Comparison of ENCODE assay signal across 10 mouse cellular contexts in genomic region chr1:132233566-132233965, GRCm38 (mm10). TPM values are rescaled to one million over a fixed set of nuclear protein-coding genes. Genes with fewer than 3 reads are reported as not detected.
DNase-seq lines count a peak whose midpoint lies in the region; ATAC-seq and TF ChIP-seq lines count a peak whose summit lies in the region.
"Had no signal": no experiment of that assay in that cellular context is flagged by ENCODE, and none has a peak within 500 bp of the region (broad histone marks: within the 10 kb centered on the region; RNA-seq: fewer than 3 reads in every experiment).

No protein-coding gene starts in this region.

- H3K27me3 ChIP-seq in neural tube, embryonic 15.5 days (replicated peaks): no peaks in the 10 kb centered on the region
- peaks cover 42% of the 10 kb centered on the region for H3K27me3 ChIP-seq in forebrain, embryonic 10.5 days (ENCODE audit: poor library complexity, severe bottlenecking)
- no peaks in the 10 kb centered on the region for H3K27me3 ChIP-seq in lung, postnatal 0 days (replicated peaks; ENCODE audit: insufficient read depth, low read length)

- WGBS in neural tube, embryonic 15.5 days: 31% methylated on average over 12 of the region's 12 CpGs
- 21% methylated on average over 12 of the region's 12 CpGs for WGBS in forebrain, embryonic 10.5 days
- 20% methylated on average over 12 of the region's 12 CpGs for WGBS in lung, postnatal 0 days

- DNase-seq in cerebellum, postnatal 25 days: peak; percentile 59 to 75
- no peak for DNase-seq in cerebellum, adult 8-10 months
- peak; percentile 41 for DNase-seq in neural tube, embryonic 10.5 days (ENCODE audit: extremely low spot score, low spot score)
- peak; percentile 52 for DNase-seq in forebrain, embryonic 10.5 days (ENCODE audit: extremely low spot score, low spot score)
- DNase-seq in lung, postnatal 0 days (ENCODE audit: low spot score): peak; percentile 53
- DNase-seq in spleen, postnatal 14 days (ENCODE audit: low spot score in 2 of 2): no peak
- DNase-seq in layer of hippocampus, adult 18-20 months (ENCODE audit: low spot score in 2 of 2): no peak

- no peak overlapping the region for H3K9ac ChIP-seq in neural tube, embryonic 15.5 days (replicated peaks)
- no peak overlapping the region for H3K9ac ChIP-seq in lung, postnatal 0 days (replicated peaks; ENCODE audit: low read depth)
- H3K9ac ChIP-seq: heart, embryonic 15.5 days had no signal

- no peak overlapping the region for H3K4me3 ChIP-seq in neural tube, embryonic 15.5 days (replicated peaks)
- no peak overlapping the region for H3K4me3 ChIP-seq in forebrain, embryonic 10.5 days
- no peak overlapping the region for H3K4me3 ChIP-seq in lung, postnatal 0 days (ENCODE audit: low read depth, low read length)
- H3K4me3 ChIP-seq: heart, embryonic 15.5 days had no signal

- peak; percentile 54 for TF ChIP-seq CTCF in lung, postnatal 0 days (IDR thresholded peaks at IDR 0.05)

- peaks cover 13% of the 10 kb centered on the region for H3K4me1 ChIP-seq in neural tube, embryonic 15.5 days
- H3K4me1 ChIP-seq in forebrain, embryonic 10.5 days: peaks cover 8% of the 10 kb centered on the region
- no peaks in the 10 kb centered on the region for H3K4me1 ChIP-seq in lung, postnatal 0 days (ENCODE audit: insufficient read depth, low read depth, low read length)
- H3K4me1 ChIP-seq: heart, embryonic 15.5 days had no signal

- H3K4me2 ChIP-seq in neural tube, embryonic 15.5 days: no peak overlapping the region
- H3K4me2 ChIP-seq in lung, postnatal 0 days (replicated peaks; ENCODE audit: low read depth, low read length): no peak overlapping the region
- H3K4me2 ChIP-seq: heart, embryonic 15.5 days had no signal

- no peaks in the 10 kb centered on the region for H3K9me3 ChIP-seq in neural tube, embryonic 15.5 days (replicated peaks)
- no peaks in the 10 kb centered on the region for H3K9me3 ChIP-seq in forebrain, embryonic 10.5 days
- H3K9me3 ChIP-seq in lung, postnatal 0 days (ENCODE audit: low read length): no peaks in the 10 kb centered on the region
- H3K9me3 ChIP-seq: G1E; heart, embryonic 15.5 days had no signal

- no peak overlapping the region for H3K27ac ChIP-seq in neural tube, embryonic 15.5 days (replicated peaks)
- no peak overlapping the region for H3K27ac ChIP-seq in forebrain, embryonic 10.5 days
- H3K27ac ChIP-seq in lung, postnatal 0 days (ENCODE audit: low read length): no peak overlapping the region
- H3K27ac ChIP-seq: heart, embryonic 15.5 days had no signal

- no peak for ATAC-seq in neural tube, embryonic 15.5 days (ENCODE audit: low FRiP score)
- no peak for ATAC-seq in lung, postnatal 0 days

- H3K36me3 ChIP-seq in neural tube, embryonic 15.5 days: no peaks in the 10 kb centered on the region
- H3K36me3 ChIP-seq in forebrain, embryonic 10.5 days (replicated peaks): no peaks in the 10 kb centered on the region
- H3K36me3 ChIP-seq in lung, postnatal 0 days (ENCODE audit: insufficient read depth, low read length): no peaks in the 10 kb centered on the region
- H3K36me3 ChIP-seq: G1E; heart, embryonic 15.5 days had no signal

- no peak for TF ChIP-seq EP300 in lung, postnatal 0 days (IDR thresholded peaks at IDR 0.05)

RNA-seq across cellular contexts. Expression of gene Gm10188, which starts 4.0 kb away (rescaled TPM):
- 0.50 and 0.59 TPM in 2 replicates for polyA plus RNA-seq in neural tube, embryonic 15.5 days (2015; fragmentation: Nextera tagmentation; extraction: Ambion mirVana)
- not detected in 2 replicates for polyA plus RNA-seq in forebrain, embryonic 10.5 days (2016; fragmentation: Nextera tagmentation; extraction: Ambion mirVana)
- polyA plus RNA-seq in lung, postnatal 0 days (2015; fragmentation: Nextera tagmentation; extraction: Ambion mirVana): not detected in 2 replicates
- total RNA-seq in layer of hippocampus, adult 18-20 months (2021): not detected
- total RNA-seq: G1E had no signal
- polyA plus RNA-seq: G1E; heart, embryonic 15.5 days had no signal

RNA-seq across cellular contexts. Expression of gene AC124108.1, which starts 42.3 kb away (rescaled TPM):
- polyA plus RNA-seq in neural tube, embryonic 15.5 days (2015; fragmentation: Nextera tagmentation; extraction: Ambion mirVana): 1.4 and 1.6 TPM in 2 replicates
- polyA plus RNA-seq in forebrain, embryonic 10.5 days (2016; fragmentation: Nextera tagmentation; extraction: Ambion mirVana): 1.8 and 3.3 TPM in 2 replicates
- polyA plus RNA-seq in lung, postnatal 0 days (2015; fragmentation: Nextera tagmentation; extraction: Ambion mirVana): not detected in 2 replicates
- under 1 TPM; 0.45 to 0.48 TPM for total RNA-seq in layer of hippocampus, adult 18-20 months (2021)
- polyA plus RNA-seq: G1E; heart, embryonic 15.5 days had no signal

RNA-seq across cellular contexts. Expression of gene Lemd1, which starts 42.3 kb away (rescaled TPM):
- 16.9 and 17.6 TPM in 2 replicates for polyA plus RNA-seq in neural tube, embryonic 15.5 days (2015; fragmentation: Nextera tagmentation; extraction: Ambion mirVana)
- 4.1 and 4.2 TPM in 2 replicates for polyA plus RNA-seq in forebrain, embryonic 10.5 days (2016; fragmentation: Nextera tagmentation; extraction: Ambion mirVana)
- 0.79 TPM in 1 of 2 replicates, not detected in the other for polyA plus RNA-seq in lung, postnatal 0 days (2015; fragmentation: Nextera tagmentation; extraction: Ambion mirVana)
- total RNA-seq in layer of hippocampus, adult 18-20 months (2021): under 1 TPM in 1 of 2 experiments, not detected in 1; 0.32 TPM
- polyA plus RNA-seq: G1E; heart, embryonic 15.5 days had no signal

Comparison
In these comparisons a context has a peak if more than half of its experiments do, and no peak if none do; other contexts are left out.
1. DNase-seq: peak in cerebellum, postnatal 25 days (2 of 2), neural tube, embryonic 10.5 days (single experiment), forebrain, embryonic 10.5 days (single experiment) and lung, postnatal 0 days (single experiment); none in cerebellum, adult 8-10 months (single experiment), spleen, postnatal 14 days (0 of 2) and layer of hippocampus, adult 18-20 months (0 of 2).